Comparison of ENCODE assay signal across 24 mouse cellular contexts in genomic region chr3:83736980-83737379, GRCm38 (mm10). TPM values are rescaled to one million over a fixed set of nuclear protein-coding genes. Genes with fewer than 3 reads are reported as not detected.
"Had no signal": no experiment of that assay in that cellular context is flagged by ENCODE, and none has a peak within 500 bp of the region (broad histone marks: within the 10 kb centered on the region; RNA-seq: fewer than 3 reads in every experiment).

No protein-coding gene starts in this region.

- H3K9ac ChIP-seq: heart, embryonic 13.5 days; heart, embryonic 15.5 days; hindbrain, embryonic 13.5 days; hindbrain, embryonic 15.5 days; limb, embryonic 13.5 days; limb, embryonic 15.5 days; liver, embryonic 12.5 days; liver, embryonic 14.5 days had no signal

- ATAC-seq: hindbrain, postnatal 0 days; liver, embryonic 12.5 days had no signal

- H3K27me3 ChIP-seq: heart, embryonic 13.5 days; heart, embryonic 15.5 days; hindbrain, embryonic 13.5 days; hindbrain, embryonic 15.5 days; limb, embryonic 13.5 days; limb, embryonic 15.5 days; liver, embryonic 12.5 days had no signal

- H3K4me1 ChIP-seq: heart, embryonic 13.5 days; heart, embryonic 15.5 days; liver, embryonic 12.5 days had no signal

- H3K9me3 ChIP-seq: heart, embryonic 13.5 days; heart, embryonic 15.5 days; hindbrain, embryonic 13.5 days; hindbrain, embryonic 15.5 days; limb, embryonic 13.5 days; limb, embryonic 15.5 days; liver, embryonic 12.5 days had no signal

- H3K27ac ChIP-seq: heart, adult 2 months; heart, embryonic 13.5 days; heart, embryonic 15.5 days; hindbrain, embryonic 13.5 days; hindbrain, embryonic 15.5 days; hindbrain, postnatal 0 days; limb, embryonic 13.5 days; limb, embryonic 15.5 days; liver, embryonic 12.5 days; liver, embryonic 14.5 days had no signal

- H3K4me3 ChIP-seq: heart, adult 2 months; heart, embryonic 13.5 days; heart, embryonic 15.5 days; hindbrain, embryonic 13.5 days; hindbrain, embryonic 15.5 days; limb, embryonic 13.5 days; limb, embryonic 15.5 days; liver, embryonic 12.5 days had no signal

- H3K4me2 ChIP-seq: heart, embryonic 11.5 days; heart, embryonic 13.5 days; heart, embryonic 15.5 days; hindbrain, embryonic 13.5 days; hindbrain, embryonic 15.5 days; limb, embryonic 13.5 days; limb, embryonic 15.5 days; liver, embryonic 12.5 days had no signal

- H3K36me3 ChIP-seq: heart, embryonic 13.5 days; heart, embryonic 15.5 days; hindbrain, embryonic 13.5 days; hindbrain, embryonic 15.5 days; limb, embryonic 13.5 days; limb, embryonic 15.5 days; liver, embryonic 12.5 days had no signal

- DNase-seq: gastrocnemius, postnatal 14 days; gastrocnemius, postnatal 36 days; heart, adult 11 months; heart, adult 2 months; heart, postnatal 14 days; heart, postnatal 36 days; kidney, adult 18-20 months; kidney, postnatal 14 days; kidney, postnatal 36 days; layer of hippocampus, adult 9-11 months; layer of hippocampus, postnatal 36 days; left cerebral cortex, postnatal 4 days had no signal

RNA-seq across cellular contexts. Expression of gene Sfrp2, which starts 29.1 kb away (rescaled TPM):
- total RNA-seq: hematopoietic stem cell, adult 5-6 weeks; liver, adult 2 months had no signal
